Mouse (Mus musculus): ENCODE measurements around the gene Zfp626.

DNA sequence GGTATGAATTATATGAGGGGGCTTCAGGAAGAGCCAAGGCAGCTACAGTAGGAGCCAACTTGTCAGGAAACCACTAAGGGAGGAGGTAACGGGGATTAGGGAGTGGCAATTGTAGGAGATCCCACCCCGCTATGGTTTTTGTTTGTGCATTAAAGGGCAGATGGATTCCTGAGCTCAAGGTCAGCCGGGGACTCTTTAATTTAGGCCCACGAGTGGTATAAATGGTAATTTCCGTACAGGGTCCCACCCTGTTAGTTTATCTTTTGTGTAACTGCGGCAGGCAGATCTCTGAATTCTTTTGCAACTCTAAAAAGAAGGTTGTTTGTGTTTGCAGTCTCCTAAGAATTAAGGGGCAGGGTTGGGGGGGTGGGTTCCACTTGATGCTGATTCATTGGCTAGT, 33.1 kb downstream of the Zfp626 start:
- no peak for TF ChIP-seq CTCF (IDR thresholded peaks at IDR 0.05; ENCODE audit: insufficient read depth, low read depth, low read length)
- no peak for TF ChIP-seq POLR2A (IDR thresholded peaks at IDR 0.05; ENCODE audit: insufficient read depth, low read depth, low read length)
